Mouse (Mus musculus): ENCODE measurements around the gene AC140267.1.

- TF ChIP-seq CTCF (IDR thresholded peaks at IDR 0.05; ENCODE audit: insufficient read depth, low read length) (no peak), POLR2A (IDR thresholded peaks at IDR 0.05; ENCODE audit: borderline replicate concordance, extremely low read depth, low read depth, low read length) (no peak)
Measured at GRCm38 (mm10) chr15:80249672-80250071, 14.0 kb downstream of the AC140267.1 start.
